Mouse (Mus musculus): Measurements from ENCODE around the gene Vmn1r211.
"Not testable (repeated sequence)": the region's sequence is repeated elsewhere in the genome, so short reads cannot be mapped to it uniquely, and the experiment has no call there.

The Vmn1r211 gene

GRCm38 (mm10) chr13:22857461-22857860, at the start of gene Vmn1r211:
Gene Vmn1r211, minus strand, starts transcription at chr13:22857561.
- no peak for DNase-seq (ENCODE audit: low spot score)

- DNase-seq (ENCODE audit: low spot score): no peak
Measured at GRCm38 (mm10) chr13:22884105-22884504, 26.7 kb upstream of the Vmn1r211 start, which contains the start of gene Vmn1r212. Gene Vmn1r212, minus strand, starts transcription at chr13:22884205.

DNA sequence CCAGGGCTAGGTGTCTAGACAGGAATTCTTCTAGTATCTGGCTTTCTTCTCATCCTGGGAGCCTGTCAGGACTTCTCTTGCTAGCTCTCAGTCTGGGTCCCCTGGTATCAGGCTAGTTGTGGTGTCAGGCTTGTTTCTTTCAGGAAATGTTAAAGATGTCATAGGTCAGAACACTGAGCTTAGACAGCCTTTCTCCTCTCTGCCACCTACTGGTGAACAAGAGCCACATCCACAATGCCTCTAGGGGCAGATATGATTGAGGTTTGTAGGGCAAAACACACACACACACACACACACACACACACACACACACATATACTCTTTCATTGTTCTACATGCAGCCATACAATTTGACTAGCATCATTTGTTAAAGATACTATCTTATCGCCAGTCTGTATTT, 21.9 kb upstream of the Vmn1r211 start:
- no peak for DNase-seq (ENCODE audit: low spot score)

DNA sequence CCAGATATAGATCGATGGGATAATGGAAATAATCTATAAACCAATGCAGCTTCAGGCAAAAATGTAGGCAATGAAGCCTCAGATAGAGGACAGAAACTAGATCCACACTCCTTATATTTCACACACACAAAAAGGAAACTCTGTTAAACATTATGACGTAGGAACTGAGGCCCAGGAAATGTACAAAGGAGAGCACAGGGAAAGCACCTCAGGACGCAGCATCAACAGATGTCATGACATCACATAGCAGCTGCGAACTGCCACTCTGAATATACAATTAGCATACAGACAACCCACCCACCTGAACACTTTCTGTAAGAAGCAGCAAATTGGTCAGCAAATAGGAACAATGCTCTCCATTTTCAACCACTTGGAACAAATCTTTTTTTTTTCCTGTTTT, 2.6 kb downstream of the Vmn1r211 start:
- no peak for DNase-seq (ENCODE audit: low spot score)

- no peak for DNase-seq (ENCODE audit: low spot score)
Measured at GRCm38 (mm10) chr13:22846798-22847197, 10.6 kb downstream of the Vmn1r211 start.

DNA sequence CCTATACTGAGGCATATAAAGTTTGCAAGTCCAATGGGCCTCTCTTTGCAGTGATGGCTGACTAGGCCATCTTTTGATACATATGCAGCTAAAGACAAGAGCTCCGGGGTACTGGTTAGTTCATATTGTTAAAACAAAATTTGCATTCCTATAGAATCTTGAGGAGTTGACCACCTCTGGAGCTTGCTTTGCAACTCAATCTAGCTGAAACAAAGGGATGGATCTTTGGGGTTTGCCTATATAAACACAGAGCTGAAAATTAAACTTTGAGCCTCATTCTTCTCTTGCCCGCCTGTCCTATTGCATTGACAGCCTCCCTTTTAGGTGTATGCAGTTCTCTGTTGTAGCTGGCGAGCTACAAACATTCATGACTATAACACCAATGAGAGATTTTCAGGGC, 13.1 kb downstream of the Vmn1r211 start:
- DNase-seq (ENCODE audit: low spot score): not testable (repeated sequence)

DNA sequence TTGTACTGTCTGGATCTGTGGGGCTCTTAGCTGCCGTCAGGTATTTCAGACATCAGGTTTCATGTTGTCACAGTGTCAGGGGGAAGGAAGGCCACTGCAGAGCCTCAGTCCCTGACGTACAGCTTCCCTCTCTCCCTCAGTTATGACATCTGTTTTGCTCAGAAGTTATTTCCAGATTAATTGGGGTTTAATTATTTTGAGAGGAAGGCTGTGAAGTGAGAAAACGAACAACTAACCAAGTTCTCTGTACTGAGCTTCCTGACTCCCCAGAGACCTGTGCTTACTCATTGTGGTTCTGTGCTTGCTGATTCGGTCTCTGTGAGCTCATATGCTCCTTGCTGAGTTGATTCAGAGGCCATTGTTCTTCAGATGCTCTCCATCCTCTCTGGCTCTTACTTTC, 26.1 kb downstream of the Vmn1r211 start, which contains the start of gene Vmn1r210:
TSS of gene Vmn1r210 (minus strand) at position 101 of the 400 bp plus-strand sequence.
- DNase-seq (ENCODE audit: low spot score): no peak

DNA sequence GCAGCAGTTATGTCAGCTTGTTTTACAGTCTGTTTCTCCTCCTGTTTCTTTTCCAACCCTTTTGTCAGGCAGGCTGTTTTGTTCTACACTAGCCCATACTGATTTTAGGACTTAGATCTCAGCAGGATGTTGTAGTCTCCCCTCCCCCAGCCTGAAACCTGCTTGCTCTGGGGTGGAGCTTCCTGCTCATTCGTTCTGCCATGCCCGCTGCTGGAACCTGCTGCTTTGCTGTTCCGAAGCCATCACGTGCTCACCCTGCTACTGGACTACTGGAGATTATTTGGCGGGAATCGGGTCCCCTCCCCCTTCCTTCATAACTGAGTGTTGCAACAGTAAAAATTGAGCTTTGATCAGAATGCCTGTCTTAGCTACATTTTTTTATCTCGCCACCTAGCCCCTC, 28.0 kb downstream of the Vmn1r211 start:
- DNase-seq (ENCODE audit: low spot score): not testable (repeated sequence)

- not testable (repeated sequence) for DNase-seq (ENCODE audit: low spot score)
Measured at GRCm38 (mm10) chr13:22821601-22822000, 35.8 kb downstream of the Vmn1r211 start.

DNA sequence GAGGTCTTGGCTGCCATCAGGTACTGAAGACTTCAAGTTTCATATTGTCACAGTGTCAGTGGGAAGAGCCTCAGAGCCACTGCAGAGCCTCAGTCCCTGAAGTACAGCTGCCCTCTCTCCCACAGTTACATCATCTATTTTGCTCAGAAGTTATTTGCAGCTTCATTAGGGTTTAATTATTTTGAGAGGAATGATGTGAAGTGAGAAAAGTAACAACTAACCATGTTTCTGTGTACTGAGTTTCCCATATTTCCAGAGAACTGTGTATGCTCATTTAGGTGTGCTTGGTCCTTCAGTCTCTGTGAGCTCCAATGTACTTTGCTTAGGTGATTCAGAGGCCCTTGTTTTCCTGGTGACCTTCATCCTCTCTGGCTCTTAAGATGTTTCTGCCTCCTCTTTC, 47.8 kb downstream of the Vmn1r211 start, which contains the start of gene Vmn1r209:
TSS of gene Vmn1r209 (minus strand) at position 101 of the 400 bp plus-strand sequence.
- not testable (repeated sequence) for DNase-seq (ENCODE audit: low spot score)

Measured in urinary bladder, postnatal 10 days (tissue).